Mouse (Mus musculus) embryonic fibroblast, embryonic 13.5 days (primary cell): ENCODE results near the gene Tmem251. TPM values are rescaled to one million over a fixed set of nuclear protein-coding genes. Genes with fewer than 3 reads are reported as not detected.
A peak's percentile ranks its signal among the peaks of the same experiment; 100 is the strongest.

Source experiments
- H3K27ac ChIP-seq: 2 replicates; pipeline ENCODE4 v1.5.1; 2012; ENCODE audit warnings: low read length, control low read depth, inconsistent platforms; ENCODE audit not compliant: insufficient read depth
- H3K4me1 ChIP-seq: 2 replicates; pipeline ENCODE4 v1.6.1; 2011; ENCODE audit warnings: low read length; ENCODE audit not compliant: control insufficient read depth, insufficient read depth
- H3K4me3 ChIP-seq: 2 replicates; pipeline ENCODE4 v1.5.1; 2011; ENCODE audit warnings: mild to moderate bottlenecking, control low read depth, low read length; ENCODE audit not compliant: insufficient read depth
- CTCF ChIP-seq: IDR thresholded peaks from 2 replicates; pipeline ENCODE4 v1.5.1; 2011; ENCODE audit warnings: mild to moderate bottlenecking, control low read depth, low read length, moderate library complexity, borderline replicate concordance; ENCODE audit not compliant: insufficient read depth
- POLR2A ChIP-seq: IDR thresholded peaks from 2 replicates; pipeline ENCODE4 v1.6.1; 2011; ENCODE audit warnings: low read depth, mild to moderate bottlenecking, control low read depth, low read length, moderate library complexity
- polyA plus RNA-seq: library from polyadenylated mRNA; stranded (reverse); fragments of >200 nt; gene quantifications from 2 replicates; pipeline ENCODE4 v1.2.4, GENCODE M21; 2011; ENCODE audit warnings: low read depth; ENCODE audit not compliant: missing spikeins, insufficient read length

Gene Tmem251
- polyA plus RNA-seq, 1 experiment: 5.0 TPM

GRCm38 (mm10) chr12:102702356-102703110 is 41.0 kb upstream of the Tmem251 start:
- no peaks in the 10 kb centered on the region for H3K4me1 ChIP-seq
- TF ChIP-seq POLR2A: no peak
- TF ChIP-seq CTCF: no peak
- 0 out of 2 replicates have a peak overlapping the region, but pooled peaks have one; percentile 5 for H3K4me3 ChIP-seq
- H3K27ac ChIP-seq: 0 out of 2 replicates have a peak overlapping the region, but pooled peaks have one; percentile 27

GRCm38 (mm10) chr12:102703111-102703412 is 40.5 kb upstream of the Tmem251 start:
- TF ChIP-seq CTCF (no peak), POLR2A (no peak)
- Histone ChIP-seq H3K4me1 (no peaks in the 10 kb centered on the region), H3K27ac (no peak overlapping the region), H3K4me3 (0 out of 2 replicates have a peak overlapping the region, but pooled peaks have one; percentile 5)

- H3K4me1 ChIP-seq: no peaks in the 10 kb centered on the region
- TF ChIP-seq POLR2A (no peak), CTCF (no peak)
- no peak overlapping the region for H3K4me3 ChIP-seq
- no peak overlapping the region for H3K27ac ChIP-seq
Measured at GRCm38 (mm10) chr12:102703441-102703840, 40.1 kb upstream of the Tmem251 start.

GRCm38 (mm10) chr12:102703921-102704408 is 39.6 kb upstream of the Tmem251 start:
- Histone ChIP-seq H3K4me3 (peak overlapping the region; percentile 75), H3K27ac (no peak overlapping the region), H3K4me1 (no peaks in the 10 kb centered on the region)
- TF ChIP-seq POLR2A (no peak), CTCF (no peak)

- Histone ChIP-seq H3K4me1 (no peaks in the 10 kb centered on the region), H3K27ac (no peak within 1 kb of the TSS), H3K4me3 (peak within 1 kb of the TSS; percentile 75)
- TF ChIP-seq CTCF (no peak), POLR2A (peak; percentile 52)
Measured at GRCm38 (mm10) chr12:102704457-102705198, 38.9 kb upstream of the Tmem251 start, which contains the start of gene Itpk1. Itpk1 (minus strand) TSS chr12:102704930.

GRCm38 (mm10) chr12:102705216-102705871 is 38.2 kb upstream of the Tmem251 start:
- TF ChIP-seq CTCF: 0 out of 2 replicates have a peak, but pooled peaks have one; percentile 29
- no peak for TF ChIP-seq POLR2A
- Histone ChIP-seq H3K4me3 (peak overlapping the region; percentile 49), H3K4me1 (no peaks in the 10 kb centered on the region), H3K27ac (no peak overlapping the region)

- no peaks in the 10 kb centered on the region for H3K4me1 ChIP-seq
- TF ChIP-seq CTCF: no peak
- TF ChIP-seq POLR2A: no peak
- no peak overlapping the region for H3K4me3 ChIP-seq
- no peak overlapping the region for H3K27ac ChIP-seq
Measured at GRCm38 (mm10) chr12:102705906-102706640, 37.5 kb upstream of the Tmem251 start.

GRCm38 (mm10) chr12:102706833-102707463 is 36.6 kb upstream of the Tmem251 start:
- no peak for TF ChIP-seq POLR2A
- no peak for TF ChIP-seq CTCF
- Histone ChIP-seq H3K4me1 (no peaks in the 10 kb centered on the region), H3K4me3 (no peak overlapping the region), H3K27ac (no peak overlapping the region)
